ENCODE assay signal across 26 mouse cellular contexts in the genomic region with DNA sequence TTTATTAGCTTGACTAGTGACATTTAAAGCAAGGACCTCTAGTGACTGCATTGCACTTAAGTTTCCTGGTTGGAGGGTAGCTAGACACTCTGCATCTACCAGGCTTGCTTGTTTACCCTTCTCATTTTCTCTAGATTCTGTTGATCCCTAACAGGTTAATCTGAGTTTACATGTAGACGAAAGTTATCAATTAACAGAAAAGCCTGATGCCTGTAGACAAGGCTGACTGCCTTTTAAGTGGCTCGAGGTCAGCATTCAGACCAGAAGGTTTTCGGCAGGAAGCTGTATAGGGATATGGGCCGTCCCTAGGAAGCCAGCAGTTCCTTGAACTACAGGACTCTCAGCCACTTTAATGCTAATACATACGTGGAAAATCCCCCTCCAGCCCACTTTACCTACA. TPM values are rescaled to one million over a fixed set of nuclear protein-coding genes. Genes with fewer than 3 reads are reported as not detected.
DNase-seq lines count a peak whose midpoint lies in the region; ATAC-seq lines count a peak whose summit lies in the region.
"Had no signal": no experiment of that assay in that cellular context is flagged by ENCODE, and none has a peak within 500 bp of the region (broad histone marks: within the 10 kb centered on the region; RNA-seq: fewer than 3 reads in every experiment).

No protein-coding gene starts in this region.

- H3K27ac ChIP-seq in kidney, embryonic 15.5 days, result peak overlapping the region; percentile 86
- H3K27ac ChIP-seq in midbrain, embryonic 14.5 days (replicated peaks; ENCODE audit: low read depth, low read length), result no peak overlapping the region
- H3K27ac ChIP-seq: embryonic facial prominence, embryonic 10.5 days; forebrain, embryonic 15.5 days; hindbrain, embryonic 13.5 days; limb, embryonic 13.5 days; liver, embryonic 15.5 days; midbrain, embryonic 15.5 days; neural tube, embryonic 12.5 days had no signal

- intact Hi-C loops in heart, postnatal 25 days (cut with DNase I), result no loop called here

- H3K9me3 ChIP-seq in kidney, embryonic 15.5 days (replicated peaks), result no peaks in the 10 kb centered on the region
- no peaks in the 10 kb centered on the region for H3K9me3 ChIP-seq in midbrain, embryonic 14.5 days (ENCODE audit: control insufficient read depth, low read length)
- H3K9me3 ChIP-seq: embryonic facial prominence, embryonic 10.5 days; forebrain, embryonic 15.5 days; hindbrain, embryonic 13.5 days; limb, embryonic 13.5 days; liver, embryonic 15.5 days; megakaryocyte, embryonic 14.5 days; midbrain, embryonic 15.5 days; neural tube, embryonic 12.5 days had no signal

- no peaks in the 10 kb centered on the region for H3K36me3 ChIP-seq in kidney, embryonic 15.5 days
- no peaks in the 10 kb centered on the region for H3K36me3 ChIP-seq in midbrain, embryonic 14.5 days (ENCODE audit: control insufficient read depth, insufficient read depth, low read length)
- H3K36me3 ChIP-seq: embryonic facial prominence, embryonic 10.5 days; forebrain, embryonic 15.5 days; hindbrain, embryonic 13.5 days; limb, embryonic 13.5 days; liver, embryonic 15.5 days; midbrain, embryonic 15.5 days; neural tube, embryonic 12.5 days had no signal

- WGBS in kidney, embryonic 15.5 days, result 49% methylated on average over 5 of the region's 5 CpGs
- WGBS in midbrain, embryonic 14.5 days, result 79% methylated on average over 5 of the region's 5 CpGs

- H3K4me2 ChIP-seq in kidney, embryonic 15.5 days, result no peak overlapping the region
- no peak overlapping the region for H3K4me2 ChIP-seq in midbrain, embryonic 14.5 days (ENCODE audit: low read length)
- H3K4me2 ChIP-seq: forebrain, embryonic 15.5 days; hindbrain, embryonic 13.5 days; limb, embryonic 13.5 days; liver, embryonic 15.5 days; midbrain, embryonic 15.5 days; neural tube, embryonic 12.5 days had no signal

- DNase-seq in heart, adult 11 months, result peak; percentile 68
- no peak for DNase-seq in heart, postnatal 25 days (ENCODE audit: low spot score)
- peak; percentile 75 for DNase-seq in kidney, adult 11 months
- DNase-seq in kidney, postnatal 36 days, result peak; percentile 52 to 77
- DNase-seq in midbrain, embryonic 14.5 days, result no peak
- DNase-seq in adrenal gland, adult 2 months, result no peak
- DNase-seq in lung, postnatal 10 days, result no peak
- DNase-seq: adrenal gland, postnatal 25 days; cerebellum, adult 9-10 months; gastrocnemius, postnatal 14 days; heart, adult 18-20 months; heart, postnatal 36 days; layer of hippocampus, postnatal 36 days; right cerebral cortex, postnatal 14 days; spleen, adult 18-20 months had no signal

- no peak overlapping the region for H3K9ac ChIP-seq in kidney, embryonic 15.5 days
- H3K9ac ChIP-seq in midbrain, embryonic 14.5 days (replicated peaks; ENCODE audit: low read length), result no peak overlapping the region
- H3K9ac ChIP-seq: forebrain, embryonic 15.5 days; hindbrain, embryonic 13.5 days; limb, embryonic 13.5 days; liver, embryonic 15.5 days; midbrain, embryonic 15.5 days; neural tube, embryonic 12.5 days had no signal

- peaks cover 14% of the 10 kb centered on the region for H3K4me1 ChIP-seq in kidney, embryonic 15.5 days
- H3K4me1 ChIP-seq in midbrain, embryonic 14.5 days (ENCODE audit: control insufficient read depth, insufficient read depth, low read length), result no peaks in the 10 kb centered on the region
- H3K4me1 ChIP-seq: embryonic facial prominence, embryonic 10.5 days; forebrain, embryonic 15.5 days; hindbrain, embryonic 13.5 days; limb, embryonic 13.5 days; midbrain, embryonic 15.5 days; neural tube, embryonic 12.5 days had no signal

- peak; percentile 85 for ATAC-seq in kidney, embryonic 15.5 days (replicated peaks; ENCODE audit: low FRiP score)
- no peak for ATAC-seq in midbrain, embryonic 14.5 days (ENCODE audit: low FRiP score, low TSS enrichment)
- ATAC-seq: forebrain, embryonic 15.5 days; inflammation-experienced regulatory T-cells, adult 6 months; lung, postnatal 0 days; midbrain, embryonic 15.5 days had no signal

- H3K27me3 ChIP-seq in kidney, embryonic 15.5 days, result no peaks in the 10 kb centered on the region
- no peaks in the 10 kb centered on the region for H3K27me3 ChIP-seq in midbrain, embryonic 14.5 days (ENCODE audit: control insufficient read depth, insufficient read depth, low read length)
- H3K27me3 ChIP-seq: forebrain, embryonic 15.5 days; hindbrain, embryonic 13.5 days; limb, embryonic 13.5 days; liver, embryonic 15.5 days; midbrain, embryonic 15.5 days; neural tube, embryonic 12.5 days had no signal

- H3K4me3 ChIP-seq in kidney, embryonic 15.5 days (replicated peaks), result no peak overlapping the region
- H3K4me3 ChIP-seq in midbrain, embryonic 14.5 days (replicated peaks; ENCODE audit: low read depth, low read length), result no peak overlapping the region
- H3K4me3 ChIP-seq: embryonic facial prominence, embryonic 10.5 days; forebrain, embryonic 15.5 days; hindbrain, embryonic 13.5 days; limb, embryonic 13.5 days; liver, embryonic 15.5 days; megakaryocyte, embryonic 14.5 days; midbrain, embryonic 15.5 days; neural tube, embryonic 12.5 days had no signal

RNA-seq across cellular contexts. Expression of a gene that starts 30.0 kb away (rescaled TPM):
- 10 to 100 TPM in 1 of 2 experiments, 1 to 10 TPM in 1; 9.7 to 10.1 TPM for total RNA-seq in heart, postnatal 25 days (2021)
- polyA plus RNA-seq in kidney, embryonic 15.5 days (2015; fragmentation: Nextera tagmentation; extraction: Ambion mirVana), result 5.7 and 6.2 TPM in 2 replicates
- polyA plus RNA-seq in midbrain, embryonic 14.5 days (2014; fragmentation: Nextera tagmentation; extraction: Ambion mirVana), result 1.8 and 2.4 TPM in 2 replicates
- total RNA-seq in adrenal gland, adult 2 months (2021), result 10 to 100 TPM; 33.6 to 35.9 TPM
- polyA plus RNA-seq in adrenal gland, adult 2 months (2012; rRNA removed), result 11.8 and 14.4 TPM in 2 replicates

Comparison
In these comparisons a context has a peak if more than half of its experiments do, and no peak if none do; other contexts are left out.
1. DNase-seq: peak in heart, adult 11 months (single experiment), kidney, adult 11 months (single experiment) and kidney, postnatal 36 days (2 of 2); none in heart, postnatal 25 days (single experiment), midbrain, embryonic 14.5 days (single experiment), adrenal gland, adult 2 months (single experiment) and lung, postnatal 10 days (single experiment).